Mouse (Mus musculus) hindbrain, embryonic 11.5 days (tissue): ENCODE results near the gene D1Ertd622e. TPM values are rescaled to one million over a fixed set of nuclear protein-coding genes. Genes with fewer than 3 reads are reported as not detected.

Experiments
- ATAC-seq: fragments of 200-750 bp; cut with Nextera tagmentation; 2 replicates; pipeline ENCODE4 v1.8.0; 2017; ENCODE audit warnings: mild to moderate bottlenecking, moderate TSS enrichment, moderate library complexity; ENCODE audit not compliant: low FRiP score
- DNase-seq: peaks from one replicate; pipeline ENCODE4 v3.0.0-alpha.2; 2015; ENCODE audit warnings: low spot score
- H3K27ac ChIP-seq: fragments of 300-500 bp; sonication (generic); 2 replicates; pipeline ENCODE4 v1.5.1; 2014; ENCODE audit warnings: mild to moderate bottlenecking, low read depth, low read length
- H3K27me3 ChIP-seq: fragments of 300-500 bp; sonication (generic); 2 replicates; pipeline ENCODE4 v1.6.1; 2014; ENCODE audit warnings: mild to moderate bottlenecking, low read length, moderate library complexity, mixed read lengths; ENCODE audit not compliant: control insufficient read depth, insufficient read depth
- H3K36me3 ChIP-seq: fragments of 300-500 bp; sonication (generic); 2 replicates; pipeline ENCODE4 v1.6.1; 2014; ENCODE audit warnings: mild to moderate bottlenecking, low read length, moderate library complexity, mixed read lengths; ENCODE audit not compliant: control insufficient read depth, insufficient read depth
- H3K4me1 ChIP-seq: fragments of 300-500 bp; sonication (generic); replicated peaks from 2 replicates; pipeline ENCODE4 v1.6.1; 2014; ENCODE audit warnings: low read length, mixed read lengths; ENCODE audit not compliant: control insufficient read depth, insufficient read depth
- H3K4me2 ChIP-seq: fragments of 300-500 bp; sonication (generic); replicated peaks from 2 replicates; pipeline ENCODE4 v1.6.1; 2014; ENCODE audit warnings: mild to moderate bottlenecking, low read depth, low read length
- H3K4me3 ChIP-seq: fragments of 300-500 bp; sonication (generic); 2 replicates; pipeline ENCODE4 v1.5.1; 2014; ENCODE audit warnings: low read depth, low read length
- H3K9ac ChIP-seq: fragments of 300-500 bp; sonication (generic); 2 replicates; pipeline ENCODE4 v1.6.1; 2014; ENCODE audit warnings: low read depth, low read length
- H3K9me3 ChIP-seq: fragments of 300-500 bp; sonication (generic); 2 replicates; pipeline ENCODE4 v1.6.1; 2016; ENCODE audit warnings: low read length; ENCODE audit not compliant: control insufficient read depth
- WGBS: fragments of 180-500 bp; shearing (Covaris S2); extraction: QIAGEN DNeasy Blood & Tissue Kit; methylation state at CpG from one replicate; pipeline ENCODE4 v1.1.7; 2014; 5-methylcytosine and 5-hydroxymethylcytosine counted together
- polyA plus RNA-seq: library from polyadenylated mRNA; unstranded; fragments of >200 nt; fragmentation: Nextera tagmentation; extraction: Ambion mirVana; gene quantifications from 2 replicates; pipeline ENCODE4 v1.2.1, GENCODE M21; 2014

D1Ertd622e gene
- polyA plus RNA-seq, 1 experiment from 2014 or later, result 32.6 TPM

DNA sequence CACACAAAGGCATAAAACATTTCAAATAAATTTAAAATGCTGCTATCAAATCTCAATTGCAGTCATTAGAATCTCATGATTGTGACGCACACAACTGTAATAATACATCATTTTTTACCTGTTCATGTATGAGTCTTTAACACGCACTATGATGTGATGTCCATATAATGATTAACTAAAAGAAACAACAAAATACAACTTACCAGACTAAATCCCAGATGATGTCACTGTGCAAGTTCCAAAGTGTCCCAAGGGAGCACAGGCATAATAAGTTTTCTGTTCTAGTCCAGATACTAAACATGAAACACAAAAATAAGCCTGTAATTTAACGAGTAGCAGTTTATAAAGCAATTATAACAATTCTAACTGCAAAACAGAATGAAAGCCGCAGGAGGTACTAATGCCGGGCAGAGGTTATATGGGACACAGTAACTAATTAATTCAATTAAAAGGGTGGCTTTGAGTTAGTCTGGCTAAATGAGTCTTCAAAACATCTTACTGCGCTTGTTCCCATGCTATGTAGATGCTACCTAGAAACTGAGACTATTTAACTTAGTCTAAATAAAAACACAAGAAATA, 7.4 kb downstream of the D1Ertd622e start:
- H3K4me1 ChIP-seq, result no peaks in the 10 kb centered on the region
- WGBS, result 89% methylated on average over 6 of the region's 6 CpGs
- ATAC-seq, result no peak

GRCm38 (mm10) chr1:97650553-97651123, 11.2 kb downstream of the D1Ertd622e start:
- no peaks in the 10 kb centered on the region for H3K27me3 ChIP-seq
- H3K4me3 ChIP-seq, result no peak overlapping the region
- no peaks in the 10 kb centered on the region; the same call in 1 of the 2 replicates for H3K9me3 ChIP-seq
- H3K4me2 ChIP-seq, result no peak overlapping the region
- 84% methylated on average over 3 of the region's 3 CpGs for WGBS
- no peak overlapping the region for H3K27ac ChIP-seq
- DNase-seq, result no peak
- no peak overlapping the region for H3K9ac ChIP-seq
- no peak for ATAC-seq
- no peaks in the 10 kb centered on the region for H3K4me1 ChIP-seq
- H3K36me3 ChIP-seq, result 0 out of 2 replicates have a peak, but pooled peaks cover 2% of the 10 kb centered on the region

More for the DNA sequence above, 7.4 kb downstream of the D1Ertd622e start:
- no peak overlapping the region for H3K27ac ChIP-seq
- H3K4me2 ChIP-seq, result no peak overlapping the region
- H3K4me3 ChIP-seq, result no peak overlapping the region
- no peaks in the 10 kb centered on the region for H3K9me3 ChIP-seq
- no peak overlapping the region for H3K9ac ChIP-seq
- H3K27me3 ChIP-seq, result no peaks in the 10 kb centered on the region
- no peak for DNase-seq
- no peaks in the 10 kb centered on the region for H3K36me3 ChIP-seq

GRCm38 (mm10) chr1:97650072-97650471, 11.8 kb downstream of the D1Ertd622e start:
- Histone ChIP-seq H3K9me3 (no peaks in the 10 kb centered on the region; the same call in 1 of the 2 replicates), H3K4me3 (no peak overlapping the region), H3K4me2 (no peak overlapping the region), H3K27me3 (no peaks in the 10 kb centered on the region), H3K27ac (no peak overlapping the region), H3K9ac (no peak overlapping the region), H3K4me1 (no peaks in the 10 kb centered on the region), H3K36me3 (0 out of 2 replicates have a peak, but pooled peaks cover 2% of the 10 kb centered on the region)
- DNase-seq (no peak), ATAC-seq (no peak)
- WGBS, result 74% methylated on average over 6 of the region's 6 CpGs

DNA sequence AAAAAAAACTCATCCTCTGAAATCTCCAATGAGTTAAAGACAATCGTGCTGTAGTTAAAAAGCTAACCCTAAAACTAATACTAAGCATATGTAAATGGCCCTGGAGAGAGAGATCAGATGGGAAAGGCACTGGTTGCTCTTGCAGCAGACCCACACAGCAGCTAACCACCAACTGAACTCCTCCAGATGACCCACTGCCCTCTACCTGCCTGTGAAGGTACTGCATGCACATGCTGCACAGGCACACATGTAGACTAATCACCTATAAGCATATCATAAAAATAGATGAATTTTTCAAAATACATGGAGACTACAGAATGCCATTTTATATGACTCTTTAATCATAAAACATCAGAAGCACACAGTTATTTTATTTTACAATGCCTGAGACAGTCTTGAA, 14.8 kb downstream of the D1Ertd622e start:
- 98% methylated on average over 1 of the region's 1 CpGs for WGBS
- ATAC-seq, result no peak
- Histone ChIP-seq H3K9me3 (no peaks in the 10 kb centered on the region; the same call in 1 of the 2 replicates), H3K4me3 (no peak overlapping the region), H3K9ac (no peak overlapping the region), H3K27ac (no peak overlapping the region), H3K4me2 (no peak overlapping the region), H3K27me3 (no peaks in the 10 kb centered on the region), H3K36me3 (0 out of 2 replicates have a peak, but pooled peaks cover 2% of the 10 kb centered on the region), H3K4me1 (no peaks in the 10 kb centered on the region)
- DNase-seq, result no peak

GRCm38 (mm10) chr1:97634104-97634503, 27.8 kb downstream of the D1Ertd622e start:
- 90% methylated on average over 8 of the region's 8 CpGs for WGBS
- Histone ChIP-seq H3K36me3 (no peaks in the 10 kb centered on the region), H3K4me1 (no peaks in the 10 kb centered on the region), H3K9ac (no peak overlapping the region), H3K27me3 (no peaks in the 10 kb centered on the region), H3K27ac (no peak overlapping the region), H3K4me2 (no peak overlapping the region), H3K4me3 (no peak overlapping the region), H3K9me3 (no peaks in the 10 kb centered on the region)
- ATAC-seq (no peak), DNase-seq (no peak)

DNA sequence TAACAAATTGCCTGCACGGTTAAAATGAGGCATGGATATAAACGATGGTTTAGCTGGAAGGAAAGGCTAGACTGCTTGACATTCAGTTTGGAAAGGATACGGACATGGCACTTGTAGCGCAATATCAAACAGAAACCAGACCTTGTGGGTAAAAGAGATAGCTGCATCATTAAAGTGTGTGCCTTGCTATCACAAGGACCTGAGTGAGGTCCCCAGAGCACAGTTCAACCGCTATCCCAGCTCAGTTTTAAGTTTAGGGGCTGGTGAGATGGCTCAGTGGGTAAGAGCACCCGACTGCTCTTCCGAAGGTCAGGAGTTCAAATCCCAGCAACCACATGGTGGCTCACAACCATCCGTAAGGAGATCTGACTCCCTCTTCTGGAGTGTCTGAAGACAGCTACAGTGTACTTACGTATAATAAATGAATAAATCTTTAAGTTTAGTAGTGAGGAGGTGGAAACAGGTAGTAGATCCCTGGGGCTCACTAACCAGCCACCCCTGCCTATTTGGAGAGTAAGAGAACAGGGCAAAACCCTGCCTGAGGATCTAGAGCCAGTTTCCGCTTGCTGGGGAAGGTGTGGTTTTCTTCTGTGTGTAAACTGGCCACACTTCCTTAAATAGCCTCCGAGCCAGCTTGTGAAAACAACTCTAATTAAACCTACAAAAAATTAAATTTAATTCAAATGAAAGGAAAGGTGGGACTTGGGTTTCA, 29.2 kb downstream of the D1Ertd622e start:
- WGBS, result 93% methylated on average over 11 of the region's 11 CpGs
- Histone ChIP-seq H3K36me3 (no peaks in the 10 kb centered on the region), H3K27ac (no peak overlapping the region), H3K4me1 (no peaks in the 10 kb centered on the region), H3K9ac (no peak overlapping the region), H3K4me3 (no peak overlapping the region), H3K4me2 (no peak overlapping the region), H3K27me3 (no peaks in the 10 kb centered on the region), H3K9me3 (no peaks in the 10 kb centered on the region)
- ATAC-seq, result no peak
- DNase-seq, result no peak

DNA sequence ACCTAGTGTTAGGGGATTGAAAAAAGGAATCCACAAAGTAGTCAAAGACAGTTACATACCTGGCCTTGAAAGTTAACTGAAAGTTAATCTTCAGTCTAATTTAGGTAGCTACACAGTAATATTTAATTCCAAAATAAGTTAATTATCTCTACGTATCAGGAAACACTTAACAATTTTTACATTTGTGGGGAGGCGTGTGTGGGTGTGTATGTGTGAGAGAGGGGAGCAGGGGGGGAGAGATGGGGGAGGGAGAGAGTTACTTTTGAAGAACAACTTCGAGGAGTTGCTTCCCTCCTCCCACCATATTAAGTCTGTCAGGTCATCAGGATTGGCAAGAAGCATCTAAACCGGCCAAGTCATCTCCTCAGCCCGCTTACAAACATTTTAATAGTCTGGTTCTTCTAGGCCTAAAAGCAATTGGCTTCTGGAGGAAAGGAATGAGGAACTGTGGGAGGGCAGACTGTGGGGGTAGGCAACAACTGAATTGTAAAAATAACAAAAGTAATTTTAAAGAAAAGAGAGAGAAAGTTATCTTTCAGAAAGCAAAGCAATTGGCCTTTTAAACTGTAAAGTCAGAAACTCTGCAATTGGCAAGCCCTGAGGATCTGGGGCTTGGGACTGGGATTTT, 29.9 kb downstream of the D1Ertd622e start:
- Histone ChIP-seq H3K27ac (no peak overlapping the region), H3K4me1 (no peaks in the 10 kb centered on the region), H3K4me2 (no peak overlapping the region), H3K4me3 (no peak overlapping the region), H3K36me3 (no peaks in the 10 kb centered on the region), H3K9me3 (no peaks in the 10 kb centered on the region), H3K9ac (no peak overlapping the region), H3K27me3 (no peaks in the 10 kb centered on the region)
- ATAC-seq, result no peak
- DNase-seq, result no peak
- 91% methylated on average over 5 of the region's 5 CpGs for WGBS

DNA sequence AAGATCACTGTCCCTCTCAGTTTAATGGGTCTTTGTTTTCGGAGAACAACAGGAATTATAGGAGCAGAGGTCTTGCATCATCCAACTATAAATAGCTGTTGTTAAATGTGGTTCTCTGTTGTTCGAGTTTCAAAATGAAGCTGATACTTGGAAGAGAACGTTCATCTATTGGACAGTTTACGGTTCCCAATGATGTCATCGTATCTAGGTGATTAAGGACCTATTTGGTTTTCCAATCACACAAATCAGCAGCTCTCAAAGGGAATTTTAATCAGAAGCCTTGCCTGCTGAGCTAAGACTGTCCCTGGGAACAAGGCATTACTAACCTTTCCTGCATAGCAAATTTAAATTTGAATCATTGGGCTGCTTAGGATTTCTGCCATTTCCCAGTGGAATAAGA, 31.7 kb downstream of the D1Ertd622e start:
- Histone ChIP-seq H3K27me3 (no peaks in the 10 kb centered on the region), H3K27ac (no peak overlapping the region), H3K9ac (no peak overlapping the region), H3K4me1 (no peaks in the 10 kb centered on the region), H3K4me3 (no peak overlapping the region), H3K36me3 (no peaks in the 10 kb centered on the region), H3K9me3 (no peaks in the 10 kb centered on the region), H3K4me2 (no peak overlapping the region)
- WGBS, result 78% methylated on average over 5 of the region's 5 CpGs
- ATAC-seq (no peak), DNase-seq (no peak)
